Mouse (Mus musculus) adipocyte (in vitro differentiated cells): ENCODE results near the gene Cplx3.

ENCODE experiments used
- DNase-seq: peaks from one replicate; pipeline ENCODE4 v3.0.0-alpha.2; 2016; ENCODE audit warnings: low spot score

Cplx3 gene

GRCm38 (mm10) chr9:57638651-57639459, 32.8 kb upstream of the Cplx3 start:
- peak; percentile 55 for DNase-seq

- peak; percentile 48 for DNase-seq
Measured at GRCm38 (mm10) chr9:57637741-57638322, 31.8 kb upstream of the Cplx3 start.

- DNase-seq, result no peak
Measured at GRCm38 (mm10) chr9:57637272-57637671, 31.2 kb upstream of the Cplx3 start.

GRCm38 (mm10) chr9:57633481-57634024, 27.5 kb upstream of the Cplx3 start:
- no peak for DNase-seq

- DNase-seq, result peak; percentile 76
Measured at GRCm38 (mm10) chr9:57629118-57629874, 23.2 kb upstream of the Cplx3 start.

GRCm38 (mm10) chr9:57628717-57629116, 22.6 kb upstream of the Cplx3 start:
- no peak for DNase-seq

- no peak for DNase-seq
Measured at GRCm38 (mm10) chr9:57627892-57628291, 21.8 kb upstream of the Cplx3 start.

- no peak for DNase-seq
Measured at GRCm38 (mm10) chr9:57627191-57627590, 21.1 kb upstream of the Cplx3 start.

- DNase-seq, result peak; percentile 47
Measured at GRCm38 (mm10) chr9:57625674-57626500, 19.8 kb upstream of the Cplx3 start.

GRCm38 (mm10) chr9:57624295-57624694, 18.2 kb upstream of the Cplx3 start:
- no peak for DNase-seq

- no peak for DNase-seq
Measured at GRCm38 (mm10) chr9:57620674-57621073, 14.6 kb upstream of the Cplx3 start, which contains the start of gene Lman1l. TSS of gene Lman1l (minus strand) at chr9:57620774.

GRCm38 (mm10) chr9:57618854-57619253, 12.8 kb upstream of the Cplx3 start:
- no peak for DNase-seq

GRCm38 (mm10) chr9:57617556-57618169, 11.6 kb upstream of the Cplx3 start:
- no peak for DNase-seq

GRCm38 (mm10) chr9:57614786-57615185, 8.7 kb upstream of the Cplx3 start:
- DNase-seq, result no peak

- DNase-seq, result peak; percentile 34
Measured at GRCm38 (mm10) chr9:57613975-57614374, 7.9 kb upstream of the Cplx3 start.

GRCm38 (mm10) chr9:57612587-57612986, 6.5 kb upstream of the Cplx3 start:
- DNase-seq, result no peak

GRCm38 (mm10) chr9:57610359-57610826, 4.3 kb upstream of the Cplx3 start:
- DNase-seq, result peak; percentile 92

GRCm38 (mm10) chr9:57609803-57610202, 3.7 kb upstream of the Cplx3 start:
- DNase-seq, result peak; percentile 42

- no peak for DNase-seq
Measured at GRCm38 (mm10) chr9:57605503-57605902, 578 bp downstream of the Cplx3 start.

- DNase-seq, result no peak
Measured at GRCm38 (mm10) chr9:57604875-57605274, 1.2 kb downstream of the Cplx3 start.

GRCm38 (mm10) chr9:57602098-57602497, 4.0 kb downstream of the Cplx3 start:
- no peak for DNase-seq
